Mouse (Mus musculus) stomach, embryonic 14.5 days (tissue): ENCODE data around the gene Efcab2. TPM values are rescaled to one million over a fixed set of nuclear protein-coding genes. Genes with fewer than 3 reads are reported as not detected.

Experiments used
- ATAC-seq: fragments of 200-750 bp; cut with Nextera tagmentation; 2 replicates; pipeline ENCODE4 v1.8.0; 2017; ENCODE audit warnings: low read depth, moderate TSS enrichment; ENCODE audit not compliant: insufficient number of reproducible peaks, insufficient read depth, low FRiP score
- H3K27ac ChIP-seq: fragments of 300-500 bp; sonication (generic); 2 replicates; pipeline ENCODE4 v1.5.1; 2014; ENCODE audit warnings: mild to moderate bottlenecking, low read length, moderate library complexity, mixed read lengths
- H3K27me3 ChIP-seq: fragments of 300-500 bp; sonication (generic); 2 replicates; pipeline ENCODE4 v1.6.1; 2014; ENCODE audit warnings: low read length, control low read depth, mixed read lengths; ENCODE audit not compliant: control insufficient read depth, insufficient read depth
- H3K36me3 ChIP-seq: fragments of 300-500 bp; sonication (generic); 2 replicates; pipeline ENCODE4 v1.6.1; 2014; ENCODE audit warnings: mild to moderate bottlenecking, control low read depth, low read length, moderate library complexity, mixed read lengths; ENCODE audit not compliant: control insufficient read depth, insufficient read depth
- H3K4me1 ChIP-seq: fragments of 300-500 bp; sonication (generic); 2 replicates; pipeline ENCODE4 v1.6.1; 2014; ENCODE audit warnings: low read length, control low read depth, mixed read lengths; ENCODE audit not compliant: control insufficient read depth, insufficient read depth
- H3K4me2 ChIP-seq: fragments of 300-500 bp; sonication (generic); replicated peaks from 2 replicates; pipeline ENCODE4 v1.6.1; 2014; ENCODE audit warnings: low read depth, low read length, control low read depth
- H3K4me3 ChIP-seq: fragments of 300-500 bp; sonication (generic); 2 replicates; pipeline ENCODE4 v1.5.1; 2014; ENCODE audit warnings: low read depth, low read length, control low read depth
- H3K9ac ChIP-seq: fragments of 300-500 bp; sonication (generic); replicated peaks from 2 replicates; pipeline ENCODE4 v1.6.1; 2014; ENCODE audit warnings: low read depth, mild to moderate bottlenecking, control low read depth, low read length, moderate library complexity, mixed read lengths
- H3K9me3 ChIP-seq: fragments of 300-500 bp; sonication (generic); 2 replicates; pipeline ENCODE4 v1.6.1; 2016; ENCODE audit warnings: low read depth, low read length, control low read depth; ENCODE audit not compliant: control insufficient read depth
- WGBS: fragments of 180-500 bp; shearing (Covaris S2); extraction: QIAGEN DNeasy Blood & Tissue Kit; methylation state at CpG from one replicate; pipeline ENCODE4 v1.1.7; 2014; 5-methylcytosine and 5-hydroxymethylcytosine counted together
- polyA plus RNA-seq: library from polyadenylated mRNA; unstranded; fragments of >200 nt; fragmentation: Nextera tagmentation; extraction: Ambion mirVana; gene quantifications from 2 replicates; pipeline ENCODE4 v1.2.1, GENCODE M21; 2014

The Efcab2 gene
- polyA plus RNA-seq, 1 experiment from 2014 or later, result 7.1 TPM

GRCm38 (mm10) chr1:178448271-178448744 lies 42.4 kb downstream of the Efcab2 start:
- Histone ChIP-seq H3K9ac (no peak overlapping the region), H3K4me2 (no peak overlapping the region), H3K27ac (no peak overlapping the region), H3K4me3 (no peak overlapping the region), H3K9me3 (no peaks in the 10 kb centered on the region), H3K4me1 (no peaks in the 10 kb centered on the region), H3K27me3 (no peaks in the 10 kb centered on the region), H3K36me3 (no peaks in the 10 kb centered on the region)
- WGBS, result 51% methylated on average over 6 of the region's 6 CpGs
- ATAC-seq, result no peak

- H3K4me3 ChIP-seq, result no peak overlapping the region
- no peaks in the 10 kb centered on the region for H3K27me3 ChIP-seq
- no peak overlapping the region for H3K27ac ChIP-seq
- 18% methylated on average over 3 of the region's 3 CpGs for WGBS
- no peak overlapping the region for H3K4me2 ChIP-seq
- no peaks in the 10 kb centered on the region for H3K4me1 ChIP-seq
- no peaks in the 10 kb centered on the region for H3K9me3 ChIP-seq
- ATAC-seq, result peak; percentile 49; the same call in 1 of the 2 replicates
- H3K36me3 ChIP-seq, result no peaks in the 10 kb centered on the region
- H3K9ac ChIP-seq, result no peak overlapping the region
These were observed 43.3 kb downstream of the Efcab2 start for GRCm38 (mm10) chr1:178449172-178449571.

- ATAC-seq, result no peak
- H3K4me3 ChIP-seq, result no peak overlapping the region
- WGBS, result 83% methylated on average over 2 of the region's 2 CpGs
- no peaks in the 10 kb centered on the region for H3K36me3 ChIP-seq
- H3K9ac ChIP-seq, result no peak overlapping the region
- H3K9me3 ChIP-seq, result no peaks in the 10 kb centered on the region
- no peaks in the 10 kb centered on the region for H3K4me1 ChIP-seq
- H3K27me3 ChIP-seq, result no peaks in the 10 kb centered on the region
- no peak overlapping the region for H3K27ac ChIP-seq
- H3K4me2 ChIP-seq, result no peak overlapping the region
These were observed 44.0 kb downstream of the Efcab2 start for GRCm38 (mm10) chr1:178449933-178450332.

GRCm38 (mm10) chr1:178454125-178454524 lies 48.2 kb downstream of the Efcab2 start:
- no peak for ATAC-seq
- Histone ChIP-seq H3K4me3 (no peak overlapping the region), H3K4me2 (no peak overlapping the region), H3K27ac (no peak overlapping the region), H3K4me1 (no peaks in the 10 kb centered on the region), H3K9me3 (no peaks in the 10 kb centered on the region), H3K36me3 (no peaks in the 10 kb centered on the region), H3K27me3 (no peaks in the 10 kb centered on the region), H3K9ac (no peak overlapping the region)
- 81% methylated on average over 3 of the region's 3 CpGs for WGBS

GRCm38 (mm10) chr1:178455120-178455519 lies 49.2 kb downstream of the Efcab2 start:
- no peak overlapping the region for H3K27ac ChIP-seq
- no peak overlapping the region for H3K4me3 ChIP-seq
- ATAC-seq, result no peak
- H3K4me1 ChIP-seq, result no peaks in the 10 kb centered on the region
- H3K9ac ChIP-seq, result no peak overlapping the region
- no peak overlapping the region for H3K4me2 ChIP-seq
- WGBS, result 37% methylated on average over 1 of the region's 1 CpGs
- no peaks in the 10 kb centered on the region for H3K36me3 ChIP-seq
- no peaks in the 10 kb centered on the region for H3K9me3 ChIP-seq
- no peaks in the 10 kb centered on the region for H3K27me3 ChIP-seq

DNA sequence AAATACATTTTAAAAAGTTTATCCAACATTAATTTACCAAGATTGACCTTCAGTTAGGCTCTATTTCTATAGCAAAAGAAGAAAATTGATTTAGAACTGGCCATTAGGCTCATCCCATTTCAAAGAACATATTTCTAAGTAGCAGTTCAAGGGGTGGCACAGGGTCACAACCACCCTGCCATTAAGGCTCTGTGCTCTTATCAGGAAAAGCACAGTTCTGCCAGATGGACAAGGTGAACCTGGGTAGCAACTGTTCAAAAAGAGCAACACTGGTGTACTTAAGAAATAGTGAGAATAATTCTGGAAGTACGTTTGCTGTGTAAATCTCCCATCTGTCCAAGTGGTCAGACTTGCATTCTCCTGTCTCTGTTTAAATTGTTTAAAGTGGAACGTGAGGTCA lies 52.1 kb downstream of the Efcab2 start:
- Histone ChIP-seq H3K4me2 (no peak overlapping the region), H3K9me3 (no peaks in the 10 kb centered on the region), H3K27me3 (no peaks in the 10 kb centered on the region), H3K27ac (no peak overlapping the region), H3K4me3 (no peak overlapping the region), H3K9ac (no peak overlapping the region), H3K4me1 (no peaks in the 10 kb centered on the region), H3K36me3 (no peaks in the 10 kb centered on the region)
- no peak for ATAC-seq
- WGBS, result 36% methylated on average over 2 of the region's 2 CpGs

DNA sequence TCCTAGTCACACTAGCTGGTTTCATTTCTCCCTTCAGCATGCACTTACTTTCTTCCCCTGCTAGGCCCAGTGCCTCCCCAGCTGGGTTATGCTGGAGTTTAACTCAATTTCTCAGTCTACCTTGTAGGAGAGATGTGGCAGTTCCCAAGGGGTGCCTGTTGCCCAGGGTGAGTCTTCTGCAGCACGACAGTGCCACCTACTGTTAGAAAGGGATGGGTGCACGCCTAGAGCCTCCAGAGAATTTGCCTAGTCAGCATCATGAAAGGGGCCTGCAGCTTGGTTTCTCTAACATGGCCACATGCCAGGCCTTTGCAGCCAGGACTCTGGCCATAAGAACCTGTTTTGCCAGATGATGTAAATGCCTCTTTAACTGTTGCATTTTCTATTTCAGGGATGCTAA lies 57.8 kb downstream of the Efcab2 start:
- 0% methylated on average over 2 of the region's 2 CpGs for WGBS
- Histone ChIP-seq H3K9ac (no peak overlapping the region), H3K9me3 (no peaks in the 10 kb centered on the region), H3K27me3 (no peaks in the 10 kb centered on the region), H3K4me2 (no peak overlapping the region), H3K36me3 (no peaks in the 10 kb centered on the region), H3K27ac (no peak overlapping the region), H3K4me1 (no peaks in the 10 kb centered on the region), H3K4me3 (no peak overlapping the region)
- peak; percentile 93 for ATAC-seq

DNA sequence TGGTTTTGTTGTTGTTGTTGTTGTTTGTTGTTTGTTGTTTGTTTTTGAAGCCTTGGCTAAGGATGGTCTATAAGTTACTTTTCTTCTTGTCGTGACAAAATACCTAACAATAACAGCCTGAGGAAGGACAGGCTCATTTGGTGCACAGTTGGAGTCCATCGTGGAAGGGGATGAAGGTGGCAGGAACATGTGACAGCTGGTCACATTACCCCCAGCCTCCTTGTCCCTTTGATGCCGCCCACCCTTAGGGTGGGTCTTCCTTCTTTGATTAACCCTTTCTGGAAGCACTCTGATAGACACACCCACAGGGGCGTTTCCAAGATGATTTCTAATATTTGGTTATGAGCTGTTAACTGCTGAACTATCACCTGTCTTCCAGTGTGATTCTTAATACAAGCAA lies 58.3 kb downstream of the Efcab2 start:
- Histone ChIP-seq H3K4me3 (no peak overlapping the region), H3K27ac (no peak overlapping the region), H3K27me3 (no peaks in the 10 kb centered on the region), H3K36me3 (no peaks in the 10 kb centered on the region), H3K9me3 (no peaks in the 10 kb centered on the region), H3K4me1 (no peaks in the 10 kb centered on the region), H3K9ac (no peak overlapping the region), H3K4me2 (no peak overlapping the region)
- peak; percentile 53; the same call in 1 of the 2 replicates for ATAC-seq
- WGBS, result 29% methylated on average over 4 of the region's 4 CpGs

DNA sequence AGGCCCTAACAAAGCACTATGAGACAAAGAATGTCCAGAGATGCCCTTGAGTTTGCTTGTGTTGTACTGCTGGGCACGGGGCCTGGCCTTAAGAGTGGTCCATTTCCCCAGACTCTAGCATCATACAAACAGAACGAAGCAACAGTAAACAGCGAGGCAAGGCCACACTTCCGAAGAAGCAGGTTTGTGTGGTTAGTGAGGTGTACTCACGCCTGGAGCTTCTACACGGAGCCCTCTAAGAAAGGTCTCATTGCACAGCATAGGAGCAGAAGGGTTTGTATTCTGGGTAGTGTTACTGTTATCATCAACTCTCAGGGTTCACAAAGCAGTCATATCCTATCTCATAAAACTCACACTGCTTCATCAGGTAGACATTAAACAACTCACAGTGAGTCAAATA lies 61.7 kb downstream of the Efcab2 start:
- no peaks in the 10 kb centered on the region for H3K36me3 ChIP-seq
- no peak overlapping the region for H3K9ac ChIP-seq
- no peak overlapping the region for H3K27ac ChIP-seq
- H3K4me2 ChIP-seq, result no peak overlapping the region
- no peak overlapping the region for H3K4me3 ChIP-seq
- 74% methylated on average over 6 of the region's 6 CpGs for WGBS
- H3K27me3 ChIP-seq, result no peaks in the 10 kb centered on the region
- H3K4me1 ChIP-seq, result no peaks in the 10 kb centered on the region
- H3K9me3 ChIP-seq, result no peaks in the 10 kb centered on the region
- no peak for ATAC-seq
